ENCODE assay signal across 13 mouse cellular contexts in genomic region chr15:101190762-101191150, GRCm38 (mm10). TPM values are rescaled to one million over a fixed set of nuclear protein-coding genes. Genes with fewer than 3 reads are reported as not detected.
DNase-seq lines count a peak whose midpoint lies in the region; ATAC-seq and TF ChIP-seq lines count a peak whose summit lies in the region.
"Had no signal": no experiment of that assay in that cellular context is flagged by ENCODE, and none has a peak within 500 bp of the region (broad histone marks: within the 10 kb centered on the region; RNA-seq: fewer than 3 reads in every experiment).

No protein-coding gene starts in this region.

- intact Hi-C loops in heart, postnatal 10 days (cut with DNase I), result no loop called here

- H3K36me3 ChIP-seq in heart, embryonic 13.5 days, result peaks cover 28% of the 10 kb centered on the region
- peaks cover 6% of the 10 kb centered on the region; the same call in 1 of the 2 replicates for H3K36me3 ChIP-seq in spleen, adult 2 months (ENCODE audit: control insufficient read depth, insufficient read depth, low read length)
- H3K36me3 ChIP-seq in stomach, embryonic 15.5 days, result peaks cover 11% of the 10 kb centered on the region
- peaks cover 25% of the 10 kb centered on the region for H3K36me3 ChIP-seq in forebrain, embryonic 13.5 days (ENCODE audit: poor library complexity, severe bottlenecking)
- no peaks in the 10 kb centered on the region for H3K36me3 ChIP-seq in kidney, adult 2 months (ENCODE audit: control insufficient read depth, insufficient read depth, low read length)

- peak; percentile 10; the same call in 1 of the 2 replicates for TF ChIP-seq POLR2A in spleen, adult 2 months (IDR thresholded peaks at IDR 0.05; ENCODE audit: low read depth, low read length)
- no peak for TF ChIP-seq POLR2A in kidney, adult 2 months (IDR thresholded peaks at IDR 0.05; ENCODE audit: low read depth, low read length)

- H3K9ac ChIP-seq in heart, embryonic 13.5 days, result no peak overlapping the region
- no peak overlapping the region for H3K9ac ChIP-seq in stomach, embryonic 15.5 days
- H3K9ac ChIP-seq in forebrain, embryonic 13.5 days, result no peak overlapping the region
- H3K9ac ChIP-seq: limb, embryonic 15.5 days had no signal

- peaks cover 71% of the 10 kb centered on the region for H3K4me1 ChIP-seq in heart, embryonic 13.5 days
- H3K4me1 ChIP-seq in spleen, adult 2 months (ENCODE audit: control insufficient read depth, insufficient read depth, insufficient read length), result peaks cover 26% of the 10 kb centered on the region; the same call in 1 of the 2 replicates
- H3K4me1 ChIP-seq in stomach, embryonic 15.5 days, result peaks cover 28% of the 10 kb centered on the region
- peaks cover 44% of the 10 kb centered on the region for H3K4me1 ChIP-seq in forebrain, embryonic 13.5 days
- H3K4me1 ChIP-seq in kidney, adult 2 months (ENCODE audit: control insufficient read depth, insufficient read depth, low read length), result peaks cover 57% of the 10 kb centered on the region

- 33% methylated on average over 5 of the region's 5 CpGs for WGBS in heart, embryonic 13.5 days
- 5% methylated on average over 5 of the region's 5 CpGs for WGBS in spleen, adult 2 months
- WGBS in stomach, embryonic 15.5 days, result 63% methylated on average over 5 of the region's 5 CpGs
- 67% methylated on average over 5 of the region's 5 CpGs for WGBS in forebrain, embryonic 13.5 days
- 45% methylated on average over 5 of the region's 5 CpGs for WGBS in kidney, adult 2 months

- H3K4me2 ChIP-seq in heart, embryonic 13.5 days, result no peak overlapping the region
- H3K4me2 ChIP-seq in stomach, embryonic 15.5 days, result no peak overlapping the region
- H3K4me2 ChIP-seq in forebrain, embryonic 13.5 days, result no peak overlapping the region
- H3K4me2 ChIP-seq: limb, embryonic 15.5 days had no signal

- peak overlapping the region; percentile 89 for H3K27ac ChIP-seq in heart, embryonic 13.5 days (replicated peaks)
- no peak overlapping the region; the same call in 1 of the 2 replicates for H3K27ac ChIP-seq in spleen, adult 2 months (ENCODE audit: insufficient read depth, low read length)
- 0 out of 2 replicates have a peak overlapping the region, but pooled peaks have one; percentile 10 for H3K27ac ChIP-seq in stomach, embryonic 15.5 days
- no peak overlapping the region for H3K27ac ChIP-seq in forebrain, embryonic 13.5 days
- H3K27ac ChIP-seq in kidney, adult 2 months (ENCODE audit: insufficient read depth, low read depth, low read length), result no peak overlapping the region

- no peaks in the 10 kb centered on the region for H3K27me3 ChIP-seq in heart, embryonic 13.5 days (replicated peaks)
- no peaks in the 10 kb centered on the region for H3K27me3 ChIP-seq in spleen, adult 2 months (ENCODE audit: control insufficient read depth, insufficient read depth, low read length)
- H3K27me3 ChIP-seq in stomach, embryonic 15.5 days (replicated peaks), result no peaks in the 10 kb centered on the region
- peaks cover 4% of the 10 kb centered on the region for H3K27me3 ChIP-seq in forebrain, embryonic 13.5 days
- no peaks in the 10 kb centered on the region for H3K27me3 ChIP-seq in kidney, adult 2 months (replicated peaks; ENCODE audit: control insufficient read depth, insufficient read depth, low read length)
- H3K27me3 ChIP-seq: limb, embryonic 15.5 days had no signal

- no peak for ATAC-seq in heart, embryonic 13.5 days (ENCODE audit: extremely low read depth, insufficient number of reproducible peaks, low FRiP score, low TSS enrichment)
- no peak for ATAC-seq in stomach, embryonic 15.5 days (ENCODE audit: insufficient read depth, low FRiP score, low read depth)
- ATAC-seq in forebrain, embryonic 13.5 days, result no peak

- no peaks in the 10 kb centered on the region for H3K9me3 ChIP-seq in heart, embryonic 13.5 days
- H3K9me3 ChIP-seq in stomach, embryonic 15.5 days, result no peaks in the 10 kb centered on the region
- no peaks in the 10 kb centered on the region for H3K9me3 ChIP-seq in forebrain, embryonic 13.5 days (replicated peaks)
- H3K9me3 ChIP-seq: limb, embryonic 15.5 days had no signal

- no peak overlapping the region for H3K4me3 ChIP-seq in heart, embryonic 13.5 days
- no peak overlapping the region for H3K4me3 ChIP-seq in spleen, adult 2 months (ENCODE audit: extremely low read depth, insufficient read depth, insufficient read length)
- H3K4me3 ChIP-seq in stomach, embryonic 15.5 days (replicated peaks), result no peak overlapping the region
- no peak overlapping the region for H3K4me3 ChIP-seq in forebrain, embryonic 13.5 days
- no peak overlapping the region for H3K4me3 ChIP-seq in kidney, adult 2 months (ENCODE audit: insufficient read depth, low read depth, low read length)
- H3K4me3 ChIP-seq: layer of hippocampus, adult 2 months; limb, embryonic 15.5 days had no signal

- no peak for DNase-seq in heart, postnatal 10 days
- DNase-seq in spleen, adult 2 months (ENCODE audit: low read depth in 1 of 2, low spot score in 2 of 2), result peak; percentile 50 to 64
- DNase-seq in spleen, postnatal 10 days (ENCODE audit: low spot score in 2 of 2), result no peak
- DNase-seq in induced T-regulatory cell, adult 2 months (ENCODE audit: low read depth), result peak; percentile 72
- no peak for DNase-seq in kidney, adult 2 months
- DNase-seq: cerebellum, adult 9-11 months; kidney, adult 18-20 months; thymus, postnatal 25 days had no signal

- no peak for TF ChIP-seq CTCF in spleen, adult 2 months (IDR thresholded peaks at IDR 0.05; ENCODE audit: extremely low read depth, insufficient read depth, insufficient read length, insufficient replicate concordance)
- TF ChIP-seq CTCF in kidney, adult 2 months (conservative IDR thresholded peaks at IDR 0.05; ENCODE audit: insufficient read depth, insufficient read length, low read depth, low read length), result no peak

RNA-seq across cellular contexts. Expression of gene Acvr1b, which starts 16.9 kb away (rescaled TPM):
- polyA plus RNA-seq in heart, embryonic 13.5 days (2015; fragmentation: Nextera tagmentation; extraction: Ambion mirVana), result 5.4 and 6.0 TPM in 2 replicates
- 10 to 100 TPM; 18.7 to 20.9 TPM for total RNA-seq in heart, postnatal 10 days (2021)
- 17.9 and 20.2 TPM in 2 replicates for polyA plus RNA-seq in spleen, adult 2 months (2012; rRNA removed)
- polyA plus RNA-seq in stomach, embryonic 15.5 days (2015; fragmentation: Nextera tagmentation; extraction: Ambion mirVana), result 8.9 and 9.9 TPM in 2 replicates
- 14.3 and 15.8 TPM in 2 replicates for polyA plus RNA-seq in forebrain, embryonic 13.5 days (2015; fragmentation: Nextera tagmentation; extraction: Ambion mirVana)
- polyA plus RNA-seq in kidney, adult 2 months (2012; rRNA removed), result 37.0 and 37.2 TPM in 2 replicates

RNA-seq across cellular contexts. Expression of gene Grasp, which starts 33.2 kb away (rescaled TPM):
- 3.8 and 4.4 TPM in 2 replicates for polyA plus RNA-seq in heart, embryonic 13.5 days (2015; fragmentation: Nextera tagmentation; extraction: Ambion mirVana)
- total RNA-seq in heart, postnatal 10 days (2021), result 10 to 100 TPM; 14.9 to 18.0 TPM
- polyA plus RNA-seq in spleen, adult 2 months (2012; rRNA removed), result 5.6 and 6.5 TPM in 2 replicates
- 6.0 and 7.3 TPM in 2 replicates for polyA plus RNA-seq in stomach, embryonic 15.5 days (2015; fragmentation: Nextera tagmentation; extraction: Ambion mirVana)
- polyA plus RNA-seq in forebrain, embryonic 13.5 days (2015; fragmentation: Nextera tagmentation; extraction: Ambion mirVana), result 1.3 and 1.5 TPM in 2 replicates
- polyA plus RNA-seq in kidney, adult 2 months (2012; rRNA removed), result 6.2 and 7.0 TPM in 2 replicates

Comparison
In these comparisons a context has a peak if more than half of its experiments do, and no peak if none do; other contexts are left out.
1. DNase-seq: peak in spleen, adult 2 months (2 of 2) and induced T-regulatory cell, adult 2 months (single experiment); none in heart, postnatal 10 days (0 of 2), spleen, postnatal 10 days (0 of 2) and kidney, adult 2 months (single experiment).
2. H3K27ac ChIP-seq: peak in heart, embryonic 13.5 days (single experiment) and stomach, embryonic 15.5 days (single experiment); none in spleen, adult 2 months (single experiment), forebrain, embryonic 13.5 days (single experiment) and kidney, adult 2 months (single experiment).